Mouse (Mus musculus) myocyte (in vitro differentiated cells): ENCODE results near the gene Hoxd11.

Source experiments
- CEBPB ChIP-seq: IDR thresholded peaks from 2 replicates; pipeline ENCODE4 v1.6.1; 2011; ENCODE audit warnings: mild to moderate bottlenecking, moderate library complexity; ENCODE audit not compliant: poor library complexity, insufficient read depth, severe bottlenecking
- E2F4 ChIP-seq: IDR thresholded peaks from one replicate; pipeline ENCODE4 v1.6.1; 2011; ENCODE audit warnings: mild to moderate bottlenecking, control low read depth, moderate library complexity; ENCODE audit not compliant: insufficient read depth
- MAX ChIP-seq: IDR thresholded peaks from one replicate; pipeline ENCODE4 v1.6.1; 2011; ENCODE audit warnings: low read depth, mild to moderate bottlenecking, control low read depth
- MYOD1 ChIP-seq, 3 experiments: IDR thresholded peaks; one replicate each; pipeline ENCODE4 v1.6.1; 2011; ENCODE audit warnings: control low read depth in 2 of 3, low read depth in 2 of 3, mild to moderate bottlenecking in 2 of 3, moderate library complexity in 1 of 3; ENCODE audit not compliant: insufficient read length in 2 of 3, control insufficient read depth in 1 of 3
- MYOG ChIP-seq, 3 experiments: IDR thresholded peaks; one replicate each; pipeline ENCODE4 v1.6.1; 2011; ENCODE audit warnings: control low read depth in 2 of 3, low read depth in 2 of 3, mild to moderate bottlenecking in 2 of 3; ENCODE audit not compliant: insufficient read length in 2 of 3, control insufficient read depth in 1 of 3, insufficient read depth in 1 of 3
- POLR2A ChIP-seq: IDR thresholded peaks from one replicate; pipeline ENCODE4 v1.6.1; 2011; ENCODE audit warnings: low read depth, mild to moderate bottlenecking, control low read depth, moderate library complexity; ENCODE audit not compliant: insufficient read length
- TCF3 ChIP-seq: IDR thresholded peaks from one replicate; pipeline ENCODE4 v1.6.1; 2011; ENCODE audit warnings: low read depth, control low read depth; ENCODE audit not compliant: insufficient read length
- USF1 ChIP-seq: IDR thresholded peaks from one replicate; pipeline ENCODE4 v1.6.1; 2011; ENCODE audit warnings: low read depth, mild to moderate bottlenecking, control low read depth, moderate library complexity

- TF ChIP-seq TCF3, result no peak
- no peak for TF ChIP-seq POLR2A
- TF ChIP-seq CEBPB, result no peak
- TF ChIP-seq E2F4, result no peak
- TF ChIP-seq MYOD1 (IDR thresholded peaks at IDR 0.05; ENCODE audit: control insufficient read depth in 1 of 3, insufficient read length in 2 of 3, low read depth in 2 of 3), result no peak
- no peak for TF ChIP-seq USF1
- no peak for TF ChIP-seq MAX
- no peak for TF ChIP-seq MYOG (IDR thresholded peaks at IDR 0.05; ENCODE audit: control insufficient read depth in 1 of 3, insufficient read depth in 1 of 3, insufficient read length in 2 of 3, low read depth in 2 of 3)
These were observed 53.4 kb downstream of the Hoxd11 start for GRCm38 (mm10) chr2:74732513-74733316.
